Mouse (Mus musculus): ENCODE data around the gene Fndc8. TPM values are rescaled to one million over a fixed set of nuclear protein-coding genes. Genes with fewer than 3 reads are reported as not detected.
A peak's percentile ranks its signal among the peaks of the same experiment; 100 is the strongest.

Gene Fndc8
- polyA plus RNA-seq, 2 experiments, result 0.04 to 0.07 TPM

DNA sequence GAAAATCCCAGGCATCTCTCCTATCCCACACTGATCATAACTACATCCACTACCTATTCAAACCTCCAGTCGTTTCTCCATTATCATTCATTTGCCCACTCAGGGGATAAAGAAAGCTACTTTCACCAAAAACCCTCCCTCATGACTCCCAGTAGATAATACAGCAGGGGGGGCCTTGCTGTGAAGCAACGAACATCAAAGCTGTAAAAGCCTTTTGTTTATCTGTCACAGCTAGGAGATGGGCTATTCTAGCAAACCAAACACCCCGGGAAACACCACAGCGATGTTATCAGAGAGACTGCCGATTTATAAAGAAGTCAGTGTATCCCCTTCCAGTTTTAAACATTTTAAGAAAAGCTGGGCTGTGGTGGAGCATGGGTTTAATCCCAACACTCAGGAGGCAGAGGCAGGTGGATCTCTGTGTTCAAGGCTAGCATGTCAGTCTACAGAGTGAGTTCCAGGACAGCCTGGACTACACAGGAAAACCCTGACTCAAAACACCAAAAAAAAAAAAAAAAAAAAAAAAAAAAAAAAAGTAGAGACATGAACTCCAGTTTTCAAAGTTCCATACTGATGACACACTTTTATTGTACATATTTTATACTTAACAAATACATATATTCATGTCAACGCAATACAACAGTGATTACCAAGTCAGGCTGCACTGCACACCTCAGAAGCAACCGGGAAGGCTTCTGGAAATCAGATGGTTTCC, 24.9 kb upstream of the Fndc8 start:
- no peaks in the 10 kb centered on the region for H3K9me3 ChIP-seq (ENCODE audit: control insufficient read depth, low read length)
- H3K27me3 ChIP-seq (ENCODE audit: control insufficient read depth, insufficient read depth, low read length), result no peaks in the 10 kb centered on the region
- H3K4me1 ChIP-seq (replicated peaks; ENCODE audit: control insufficient read depth in 2 of 2, insufficient read depth in 2 of 2, low read length in 1 of 2), result peaks cover 56 to 58% of the 10 kb centered on the region in 2 experiments
- WGBS (ENCODE audit: insufficient replicate concordance), result 22% methylated on average over 7 of the region's 7 CpGs
- DNase-seq (ENCODE audit: low read depth in 3 of 3, low spot score in 3 of 3) (no peak), ATAC-seq (ENCODE audit: insufficient read depth) (no peak)
- H3K9ac ChIP-seq (replicated peaks), result peak overlapping the region; percentile 49
- H3K27ac ChIP-seq, result peak overlapping the region; percentile 38
- H3K4me2 ChIP-seq (ENCODE audit: low read depth), result peak overlapping the region; percentile 80
- peak overlapping the region in 1 of 2 experiments; percentile 31; a peak in 2 of 4 replicates for H3K4me3 ChIP-seq (ENCODE audit: insufficient read depth in 1 of 2, low read depth in 2 of 2, low read length in 2 of 2)
- 0 out of 2 replicates have a peak, but pooled peaks have one; percentile 17 for TF ChIP-seq EP300 (IDR thresholded peaks at IDR 0.05; ENCODE audit: low read depth)
- TF ChIP-seq CTCF (IDR thresholded peaks at IDR 0.05; ENCODE audit: low read depth), result no peak
- no peaks in the 10 kb centered on the region; the same call in none of the 2 replicates for H3K36me3 ChIP-seq (replicated peaks; ENCODE audit: control insufficient read depth, insufficient read depth, low read depth)

DNA sequence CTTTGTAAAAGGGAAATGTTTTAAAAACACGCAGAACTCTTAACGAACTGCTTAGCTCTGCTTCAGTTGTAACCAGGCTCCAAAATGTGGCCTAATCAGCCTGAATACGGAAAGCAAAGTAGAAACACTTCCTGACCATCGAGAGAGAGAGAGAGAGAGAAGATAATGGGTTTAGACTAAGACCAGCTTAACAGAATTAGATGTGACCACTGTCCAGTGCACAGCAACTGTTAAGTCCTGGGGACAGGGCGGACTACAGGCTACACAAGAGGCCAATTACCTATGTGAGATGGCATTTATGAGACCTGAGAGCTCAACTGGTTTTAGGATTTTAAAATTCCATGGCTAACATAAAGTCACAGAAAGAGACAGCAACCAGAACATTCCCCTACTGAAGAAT, 24.0 kb upstream of the Fndc8 start:
- Histone ChIP-seq H3K4me2 (ENCODE audit: low read depth) (peak overlapping the region; percentile 80), H3K36me3 (replicated peaks; ENCODE audit: control insufficient read depth, insufficient read depth, low read depth) (no peaks in the 10 kb centered on the region; the same call in none of the 2 replicates), H3K9ac (replicated peaks) (peak overlapping the region; percentile 5), H3K4me3 (ENCODE audit: insufficient read depth in 1 of 2, low read depth in 2 of 2, low read length in 2 of 2) (peak overlapping the region in 1 of 2 experiments; percentile 87; a peak in 2 of 4 replicates), H3K9me3 (ENCODE audit: control insufficient read depth, low read length) (no peaks in the 10 kb centered on the region), H3K27me3 (ENCODE audit: control insufficient read depth, insufficient read depth, low read length) (no peaks in the 10 kb centered on the region), H3K4me1 (replicated peaks; ENCODE audit: control insufficient read depth in 2 of 2, insufficient read depth in 2 of 2, low read length in 1 of 2) (peaks cover 47 to 51% of the 10 kb centered on the region in 2 experiments), H3K27ac (peak overlapping the region; percentile 23)
- ATAC-seq (ENCODE audit: insufficient read depth), result no peak
- no peak for DNase-seq (ENCODE audit: low read depth in 3 of 3, low spot score in 3 of 3)
- 35% methylated on average over 5 of the region's 5 CpGs for WGBS (ENCODE audit: insufficient replicate concordance)
- TF ChIP-seq EP300 (IDR thresholded peaks at IDR 0.05; ENCODE audit: low read depth) (no peak), CTCF (IDR thresholded peaks at IDR 0.05; ENCODE audit: low read depth) (no peak)

DNA sequence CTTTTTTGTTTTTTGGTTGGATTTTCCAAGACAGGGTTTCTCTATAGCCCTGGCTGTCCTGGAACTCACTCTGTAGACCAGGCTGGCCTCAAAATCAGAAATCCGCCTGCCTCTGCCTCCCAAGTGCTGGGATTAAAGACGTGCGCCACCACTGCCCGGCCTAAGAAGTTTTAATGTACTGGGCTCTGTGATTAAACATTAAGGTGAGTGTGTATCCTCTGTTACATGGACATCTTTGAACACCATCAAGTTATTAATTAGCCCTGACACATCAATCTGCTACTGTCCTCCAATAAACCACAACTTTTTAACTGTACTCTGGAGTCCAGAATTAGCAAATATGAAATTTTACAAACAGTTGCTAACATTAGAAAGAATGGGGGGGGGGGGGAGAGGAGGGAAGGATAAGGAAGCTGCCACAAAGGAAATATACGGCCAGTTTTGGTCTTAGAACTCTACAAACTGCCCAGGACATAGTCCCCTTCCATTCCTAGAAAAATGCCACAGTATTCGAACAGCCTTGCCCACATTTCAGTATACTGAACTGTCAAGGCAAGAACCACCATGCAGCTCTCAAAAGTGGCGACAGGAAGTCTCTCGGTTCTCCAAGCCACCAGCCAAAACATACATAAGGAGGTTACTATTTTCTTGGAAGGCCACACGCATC, 22.3 kb upstream of the Fndc8 start:
- no peaks in the 10 kb centered on the region for H3K9me3 ChIP-seq (ENCODE audit: control insufficient read depth, low read length)
- ATAC-seq (ENCODE audit: insufficient read depth) (no peak), DNase-seq (ENCODE audit: low read depth in 3 of 3, low spot score in 3 of 3) (no peak)
- TF ChIP-seq CTCF (IDR thresholded peaks at IDR 0.05; ENCODE audit: low read depth) (no peak), EP300 (IDR thresholded peaks at IDR 0.05; ENCODE audit: low read depth) (no peak)
- H3K4me2 ChIP-seq (ENCODE audit: low read depth), result peak overlapping the region; percentile 80
- 37% methylated on average over 9 of the region's 9 CpGs for WGBS (ENCODE audit: insufficient replicate concordance)
- H3K4me1 ChIP-seq (replicated peaks; ENCODE audit: control insufficient read depth in 2 of 2, insufficient read depth in 2 of 2, low read length in 1 of 2), result peaks cover 33 to 41% of the 10 kb centered on the region in 2 experiments
- H3K9ac ChIP-seq (replicated peaks), result peak overlapping the region; percentile 96
- H3K27ac ChIP-seq, result peak overlapping the region; percentile 90
- peak overlapping the region; percentile 84 to 87 for H3K4me3 ChIP-seq (ENCODE audit: insufficient read depth in 1 of 2, low read depth in 2 of 2, low read length in 2 of 2)
- H3K27me3 ChIP-seq (ENCODE audit: control insufficient read depth, insufficient read depth, low read length), result no peaks in the 10 kb centered on the region
- no peaks in the 10 kb centered on the region; the same call in 1 of the 2 replicates for H3K36me3 ChIP-seq (replicated peaks; ENCODE audit: control insufficient read depth, insufficient read depth, low read depth)

- ATAC-seq (ENCODE audit: insufficient read depth), result peak; percentile 62
- WGBS (ENCODE audit: insufficient replicate concordance), result under 1% methylated on average over 36 of the region's 36 CpGs
- Histone ChIP-seq H3K9me3 (ENCODE audit: control insufficient read depth, low read length) (no peaks in the 10 kb centered on the region), H3K4me3 (ENCODE audit: insufficient read depth in 1 of 2, low read depth in 2 of 2, low read length in 2 of 2) (peak overlapping the region; percentile 84 to 87), H3K4me2 (ENCODE audit: low read depth) (peak overlapping the region; percentile 80), H3K9ac (replicated peaks) (peak overlapping the region; percentile 96), H3K4me1 (replicated peaks; ENCODE audit: control insufficient read depth in 2 of 2, insufficient read depth in 2 of 2, low read length in 1 of 2) (peaks cover 32 to 40% of the 10 kb centered on the region in 2 experiments), H3K27ac (peak overlapping the region; percentile 90), H3K27me3 (ENCODE audit: control insufficient read depth, insufficient read depth, low read length) (no peaks in the 10 kb centered on the region), H3K36me3 (replicated peaks; ENCODE audit: control insufficient read depth, insufficient read depth, low read depth) (no peaks in the 10 kb centered on the region; the same call in 1 of the 2 replicates)
- peak in 2 of 3 experiments; percentile 54 to 65 for DNase-seq (ENCODE audit: low read depth in 3 of 3, low spot score in 3 of 3)
- TF ChIP-seq EP300 (IDR thresholded peaks at IDR 0.05; ENCODE audit: low read depth), result no peak
- 0 out of 2 replicates have a peak, but pooled peaks have one; percentile 12 for TF ChIP-seq CTCF (IDR thresholded peaks at IDR 0.05; ENCODE audit: low read depth)
These were observed 21.5 kb upstream of the Fndc8 start for GRCm38 (mm10) chr11:82870173-82871030.
